Mouse (Mus musculus): ENCODE data around the gene Sh3bp2.

Gene Sh3bp2

GRCm38 (mm10) chr5:34608226-34608625 is 82.6 kb downstream of the Sh3bp2 start:
- in situ Hi-C loops (cut with MboI, MseI): no loop called here

DNA sequence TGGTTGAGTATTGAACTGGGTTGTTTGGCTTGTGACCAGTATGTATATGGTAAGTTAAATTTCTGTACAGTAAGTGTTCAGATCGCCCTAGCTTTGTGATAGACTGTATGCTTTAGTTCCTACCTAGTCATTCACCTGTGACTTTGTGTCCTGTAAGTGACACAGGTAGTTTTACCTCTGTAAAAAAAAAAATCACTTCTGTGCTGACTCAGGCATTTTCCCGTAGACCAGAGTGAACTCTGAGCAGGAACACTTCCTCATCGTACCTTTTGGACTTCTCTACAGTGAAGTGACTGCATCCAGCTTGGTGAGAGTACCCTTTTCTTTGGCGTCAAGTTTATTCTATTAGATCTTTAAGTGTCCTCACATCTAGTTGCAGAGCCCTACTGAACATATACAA is 84.3 kb downstream of the Sh3bp2 start:
- in situ Hi-C loops (cut with MboI, MseI): no loop called here

Measured in regulatory T cell (primary cell).